Mouse (Mus musculus) left cerebral cortex, adult 9 months (tissue): Measurements from ENCODE around the gene Col19a1.

ENCODE experiments used
- DNase-seq, 2 experiments: peaks; one replicate each; pipeline ENCODE4 v3.0.0; 2022; ENCODE audit warnings: low spot score in 2 of 2

The Col19a1 gene

DNA sequence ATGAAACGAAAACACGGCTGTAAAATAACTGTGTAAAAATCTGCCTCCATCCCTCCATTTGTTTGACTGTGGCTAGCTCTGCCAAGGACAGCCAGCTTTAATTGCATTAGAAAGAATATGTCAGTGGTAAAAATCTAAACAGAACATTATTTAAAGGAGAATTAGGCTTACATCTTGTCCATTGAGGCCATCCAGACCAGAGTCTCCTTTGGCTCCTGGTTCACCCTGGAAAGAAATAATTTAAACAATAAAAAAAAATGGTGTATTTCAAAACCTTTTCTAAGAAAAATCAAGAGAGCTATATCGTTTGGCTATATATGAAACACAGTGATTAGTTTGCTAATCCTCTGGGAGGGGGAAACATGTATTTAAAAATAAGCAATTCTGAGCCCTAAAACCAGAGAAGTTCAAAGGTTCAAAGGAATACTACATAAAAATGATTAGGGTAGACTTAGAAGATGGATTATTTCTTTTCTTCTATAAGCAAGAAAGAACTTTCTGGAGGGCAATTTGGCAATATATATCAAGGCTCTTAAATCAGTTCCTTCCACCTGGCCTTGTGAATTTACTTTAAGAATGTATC is 125.9 kb downstream of the Col19a1 start:
- DNase-seq = no peak

DNA sequence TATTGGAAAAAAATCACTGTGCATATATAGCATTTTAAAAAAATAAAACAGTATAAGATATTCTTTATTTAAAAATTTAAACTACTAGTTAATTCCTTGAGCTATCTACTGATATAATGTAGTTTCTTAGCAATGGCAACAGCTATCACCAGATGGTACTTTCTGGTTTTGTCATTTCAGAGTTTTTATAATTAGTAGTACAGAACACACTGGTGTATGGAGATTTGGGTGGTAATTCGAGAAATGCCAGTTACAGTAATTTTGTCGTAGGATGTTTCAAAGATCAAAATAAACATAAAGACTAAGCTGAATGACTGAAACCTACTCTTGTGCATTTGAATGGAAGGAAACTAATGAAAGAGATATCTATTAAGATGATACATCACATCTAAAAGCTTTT is 129.3 kb downstream of the Col19a1 start:
- no peak for DNase-seq

DNA sequence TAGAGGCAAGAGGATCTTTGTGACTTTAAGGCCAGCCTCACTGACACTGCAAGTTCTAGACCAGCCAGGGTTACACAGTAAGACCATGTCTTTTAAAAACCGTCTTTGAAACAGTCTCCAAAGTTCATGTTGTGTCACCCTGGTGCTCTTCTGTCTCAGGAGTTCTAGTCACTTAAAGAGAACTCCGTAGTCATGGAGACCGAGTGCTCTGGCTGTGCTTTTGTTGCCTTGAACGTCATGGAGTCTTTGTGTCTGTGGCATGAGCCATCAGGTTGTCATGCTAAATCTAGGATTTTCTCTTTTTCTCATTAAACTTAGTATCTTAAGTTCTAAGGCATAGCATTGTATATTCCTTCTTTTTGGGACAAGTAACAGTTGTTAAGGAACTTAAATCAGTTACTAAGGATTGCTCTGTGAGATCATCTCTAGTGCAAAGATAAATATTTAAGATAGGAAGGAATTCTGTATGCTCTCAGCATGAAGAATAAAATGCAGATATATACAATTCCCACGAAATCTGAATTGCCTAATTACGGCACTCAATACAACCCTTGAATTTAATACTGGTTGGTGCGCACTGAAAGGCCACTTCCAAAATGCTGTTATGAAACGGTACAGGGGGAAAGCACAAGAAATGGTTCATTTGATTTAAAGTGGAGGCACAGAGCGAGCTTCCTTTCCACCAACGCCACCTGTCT is 134.6 kb downstream of the Col19a1 start:
- no peak for DNase-seq

DNA sequence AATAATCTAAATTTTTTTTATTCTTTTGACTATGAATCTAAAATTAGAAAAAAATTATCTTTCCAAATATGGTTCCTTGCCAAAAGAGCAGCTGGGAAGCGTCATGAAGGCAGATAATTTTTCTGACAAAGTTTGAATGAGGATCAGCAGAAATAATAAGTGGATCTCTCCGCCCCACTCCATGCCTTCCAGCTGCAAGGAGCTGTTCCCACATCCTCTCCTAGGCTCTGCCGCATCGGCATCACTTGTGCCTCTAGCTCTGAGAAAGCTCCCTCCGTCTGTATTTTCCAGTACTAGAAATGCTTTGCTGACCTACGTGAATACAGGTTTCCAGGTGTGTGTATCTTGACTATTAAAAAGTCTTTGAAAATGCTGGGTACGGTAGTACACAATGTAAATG is 135.1 kb downstream of the Col19a1 start:
- DNase-seq = peak in 1 of 2 experiments; percentile 15

DNA sequence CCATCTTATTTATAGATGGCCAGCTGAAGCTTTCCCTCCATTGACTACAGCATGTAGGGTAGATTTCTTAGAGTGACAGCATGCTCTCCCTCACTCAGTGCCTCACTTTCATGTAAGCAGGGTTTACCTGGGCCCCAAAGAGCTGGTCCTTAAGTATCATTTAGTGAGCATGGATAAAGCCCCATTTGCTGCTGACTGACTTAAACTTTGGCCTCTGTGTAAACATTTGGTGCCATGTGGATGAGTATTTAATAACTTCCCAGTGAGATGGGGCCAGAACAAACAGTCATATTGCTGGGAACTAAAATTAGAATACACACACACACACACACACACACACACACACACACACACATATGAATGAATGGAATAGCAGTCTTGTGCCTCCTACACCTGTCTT is 149.8 kb downstream of the Col19a1 start:
- no peak for DNase-seq

DNA sequence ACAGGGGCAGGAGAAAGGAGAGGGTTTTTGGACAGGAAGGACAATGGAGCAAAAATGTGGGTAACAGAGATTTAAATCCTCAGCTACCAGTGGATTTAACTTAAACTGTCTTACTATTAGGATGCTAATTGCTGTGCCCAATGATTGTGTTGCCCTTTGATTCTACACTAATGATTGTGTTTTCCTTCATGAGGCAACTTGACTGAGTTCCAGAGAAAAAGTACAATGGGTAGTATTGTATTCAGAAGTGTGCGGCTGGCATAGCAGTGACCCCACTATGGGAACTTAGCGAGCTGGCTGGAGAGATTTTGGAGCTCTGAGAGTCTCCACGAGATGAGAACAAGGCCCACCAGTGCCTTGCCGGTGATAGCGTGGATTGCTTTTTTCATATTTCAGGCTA is 159.0 kb downstream of the Col19a1 start:
- DNase-seq = no peak

DNA sequence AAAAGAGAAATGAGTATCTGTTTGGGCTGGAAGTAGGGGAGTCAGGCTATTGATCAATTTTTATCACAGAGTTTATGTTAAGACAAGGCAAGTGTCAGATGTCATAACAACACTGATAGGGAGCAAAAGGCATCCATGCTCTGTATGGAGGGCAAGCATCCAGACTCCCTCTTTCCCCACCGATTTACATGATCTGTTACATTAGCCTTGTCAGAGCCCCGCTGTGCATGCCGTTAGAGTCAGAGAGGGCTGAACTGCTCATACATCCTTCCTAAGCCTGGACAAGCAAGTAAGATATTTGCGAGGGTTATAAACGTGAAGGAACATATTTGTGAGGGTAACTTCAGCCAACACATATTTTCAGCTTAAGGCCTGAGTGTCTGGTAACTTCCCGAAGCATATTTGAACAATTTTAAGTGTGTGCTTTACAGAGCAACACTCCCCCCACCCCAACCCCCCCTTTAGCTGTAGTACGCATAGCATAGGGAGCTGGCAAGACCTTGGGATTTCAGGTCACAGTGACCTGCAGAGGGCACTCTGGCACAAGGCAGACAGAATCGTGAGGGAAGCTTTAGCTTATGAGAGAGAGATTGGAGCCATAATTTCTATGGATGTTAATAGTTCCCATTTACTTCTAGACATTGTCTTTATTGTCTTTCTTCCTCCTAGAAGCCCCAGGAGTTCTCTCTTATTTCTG is 209.0 kb downstream of the Col19a1 start:
- peak in 1 of 2 experiments; percentile 62 for DNase-seq

DNA sequence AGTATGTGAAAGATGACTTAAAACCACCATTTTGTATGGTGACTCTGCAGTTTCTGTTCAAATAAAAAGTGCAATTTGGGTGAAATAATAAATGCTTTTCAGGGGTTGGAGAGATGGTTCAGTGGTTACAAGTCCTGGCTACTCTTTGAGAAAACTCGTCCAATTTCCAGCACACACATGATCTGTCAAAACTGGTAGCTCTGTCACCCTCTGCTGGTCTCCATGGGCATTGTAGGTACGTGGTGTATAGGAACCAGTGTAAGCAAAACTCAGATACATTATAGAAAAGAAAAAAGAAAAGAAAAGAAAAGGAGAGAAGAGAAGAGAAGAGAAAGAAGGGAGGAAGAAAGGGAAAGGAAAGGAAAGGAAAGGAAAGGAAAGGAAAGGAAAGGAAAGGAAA is 212.4 kb downstream of the Col19a1 start:
- no peak for DNase-seq

DNA sequence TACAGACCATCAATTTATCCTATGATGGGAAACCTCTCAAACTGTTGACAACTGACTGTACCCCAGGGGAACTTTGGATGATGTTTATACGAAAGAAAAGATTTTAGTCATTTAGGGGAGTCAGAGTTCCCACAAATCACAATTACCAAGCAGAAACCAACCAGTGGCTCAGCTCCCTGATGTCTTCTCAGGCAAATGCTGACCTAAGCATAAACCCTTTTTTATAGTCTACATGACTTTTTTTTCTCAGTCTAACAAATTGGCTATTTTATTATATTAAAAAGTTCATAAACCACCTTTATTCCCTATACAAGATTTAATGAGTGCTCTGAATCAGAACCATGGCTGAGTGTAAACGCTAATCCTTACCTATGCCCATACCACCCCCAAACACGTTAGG is 213.6 kb downstream of the Col19a1 start:
- DNase-seq = no peak

DNA sequence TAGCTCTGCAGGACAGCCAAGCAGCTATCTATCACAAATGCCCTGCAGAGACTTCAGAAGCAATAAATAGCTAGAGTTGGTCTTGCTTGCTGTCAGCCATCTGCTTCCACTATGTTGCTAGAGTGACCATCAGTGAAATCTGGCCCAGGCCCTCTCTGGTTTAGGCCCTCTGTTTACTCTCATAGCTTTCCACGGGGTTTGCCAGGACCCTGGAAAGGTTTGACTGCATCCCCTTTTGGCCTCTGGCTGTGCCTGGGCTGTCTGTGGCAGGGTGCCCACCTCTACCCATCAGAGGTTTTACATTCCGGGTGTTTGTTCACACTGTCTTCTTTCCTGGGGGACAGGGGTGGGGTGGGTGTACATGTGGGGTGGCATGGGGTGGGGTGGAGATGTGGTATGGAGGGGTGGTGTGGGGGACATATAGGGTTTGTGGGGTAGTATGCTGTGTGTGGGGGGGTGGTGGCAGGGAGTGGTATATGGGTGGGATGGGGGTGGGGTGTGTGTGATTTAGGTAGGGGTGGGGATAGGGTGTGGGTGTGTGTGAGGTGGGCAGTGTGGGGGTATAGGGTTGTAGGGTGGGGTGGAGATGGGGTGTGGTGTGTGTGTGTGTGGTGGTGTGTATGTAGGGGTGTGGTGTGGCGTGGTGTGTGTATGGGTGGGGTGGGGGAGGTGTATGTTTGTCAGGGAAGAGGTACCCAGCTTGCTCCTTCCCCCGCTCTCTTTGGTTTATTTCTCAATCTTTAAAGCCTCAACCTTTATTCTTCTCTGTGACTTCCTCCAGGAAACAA is 214.6 kb downstream of the Col19a1 start:
- DNase-seq = no peak

DNA sequence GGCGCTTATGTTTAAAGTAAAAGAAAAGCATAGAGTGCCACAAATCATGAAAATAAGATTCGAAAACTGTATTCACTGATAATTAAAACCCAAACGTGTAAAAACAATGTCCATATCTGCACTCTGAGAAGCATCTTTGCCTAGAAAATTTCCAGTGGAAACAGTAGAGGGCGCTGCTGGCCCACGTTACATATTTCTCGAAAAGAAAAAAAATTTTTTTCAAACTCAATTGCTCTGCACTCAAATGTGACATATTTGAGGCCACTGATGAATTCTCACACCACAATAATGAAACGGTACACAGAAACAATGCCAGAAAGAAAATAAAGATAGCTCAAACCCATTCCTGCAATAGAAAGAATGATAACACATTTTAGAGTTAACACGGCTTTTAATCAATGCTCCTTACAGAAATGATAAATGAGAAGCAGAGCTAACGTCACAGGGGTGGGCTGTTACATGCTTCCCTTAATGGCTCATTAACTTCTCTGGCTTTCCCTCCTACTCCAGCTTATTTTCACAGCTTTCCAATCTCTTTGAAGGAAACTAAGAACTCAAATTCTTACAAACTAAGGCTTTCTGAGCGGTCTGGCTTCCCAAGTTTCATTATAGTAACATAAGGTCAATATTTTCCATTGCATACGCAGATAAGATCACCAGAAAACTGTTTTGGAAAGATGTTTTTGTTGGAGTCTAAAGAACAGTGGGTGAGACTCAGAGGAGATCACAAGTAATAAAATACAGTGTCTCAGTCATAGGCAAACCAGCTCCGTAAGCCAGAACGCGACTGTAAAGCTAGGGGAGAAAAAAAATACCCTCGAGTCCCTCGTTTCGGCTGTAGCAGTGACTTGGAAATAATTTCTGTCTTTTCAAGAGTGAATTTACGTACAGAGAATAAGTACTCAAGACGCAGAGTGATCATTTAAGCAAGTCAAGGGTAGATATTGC is 219.4 kb downstream of the Col19a1 start:
- peak in 1 of 2 experiments; percentile 32 for DNase-seq

DNA sequence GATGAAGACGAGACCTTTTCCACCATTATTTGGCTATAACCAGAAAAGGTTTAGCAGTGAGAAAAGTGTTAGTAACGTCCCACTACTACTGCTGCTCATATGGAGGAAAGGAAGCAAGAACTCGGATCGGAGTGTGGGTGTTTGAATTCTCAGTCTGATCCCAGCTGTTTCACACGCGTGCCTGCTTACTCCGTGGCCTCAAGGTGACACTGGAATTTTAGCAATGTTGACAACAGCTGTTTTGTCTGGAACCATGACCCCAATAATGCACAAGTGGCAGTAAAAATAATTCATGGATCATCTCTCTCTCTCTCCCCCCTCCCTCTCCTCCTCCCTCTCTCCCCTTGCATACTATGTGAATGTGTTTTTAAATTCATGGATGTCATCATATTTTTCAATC is 222.5 kb downstream of the Col19a1 start:
- no peak for DNase-seq

DNA sequence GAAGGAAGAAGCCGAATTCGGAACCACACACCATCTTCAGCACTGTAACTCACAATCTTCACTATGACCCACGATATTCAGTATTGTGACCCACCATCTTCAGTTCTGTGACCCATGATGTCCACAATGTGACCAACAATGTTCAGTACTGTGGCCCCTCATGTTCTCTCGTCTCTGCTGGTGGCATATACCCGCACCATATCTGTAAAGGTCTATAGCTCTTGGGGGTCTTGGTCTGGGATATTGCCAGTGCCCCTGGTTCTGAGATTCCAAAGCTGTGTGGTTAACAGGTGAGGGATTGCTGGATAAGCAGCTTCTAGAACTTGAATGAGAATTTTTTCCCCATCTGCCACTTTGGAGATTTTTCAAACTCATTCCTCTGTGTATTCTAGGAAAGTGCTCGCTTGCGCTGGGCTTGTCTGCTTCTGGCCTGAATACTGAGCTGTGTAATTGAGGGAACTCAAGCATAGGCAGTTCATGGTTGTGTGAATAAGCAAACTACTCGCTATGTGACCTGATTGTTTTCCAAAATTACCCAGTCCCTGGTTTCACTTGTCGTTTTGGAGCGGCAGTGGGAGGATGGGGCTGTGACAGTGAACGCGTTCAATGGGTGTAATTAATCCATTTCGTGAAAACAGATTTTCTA is 225.2 kb downstream of the Col19a1 start:
- peak in 1 of 2 experiments; percentile 15 for DNase-seq

DNA sequence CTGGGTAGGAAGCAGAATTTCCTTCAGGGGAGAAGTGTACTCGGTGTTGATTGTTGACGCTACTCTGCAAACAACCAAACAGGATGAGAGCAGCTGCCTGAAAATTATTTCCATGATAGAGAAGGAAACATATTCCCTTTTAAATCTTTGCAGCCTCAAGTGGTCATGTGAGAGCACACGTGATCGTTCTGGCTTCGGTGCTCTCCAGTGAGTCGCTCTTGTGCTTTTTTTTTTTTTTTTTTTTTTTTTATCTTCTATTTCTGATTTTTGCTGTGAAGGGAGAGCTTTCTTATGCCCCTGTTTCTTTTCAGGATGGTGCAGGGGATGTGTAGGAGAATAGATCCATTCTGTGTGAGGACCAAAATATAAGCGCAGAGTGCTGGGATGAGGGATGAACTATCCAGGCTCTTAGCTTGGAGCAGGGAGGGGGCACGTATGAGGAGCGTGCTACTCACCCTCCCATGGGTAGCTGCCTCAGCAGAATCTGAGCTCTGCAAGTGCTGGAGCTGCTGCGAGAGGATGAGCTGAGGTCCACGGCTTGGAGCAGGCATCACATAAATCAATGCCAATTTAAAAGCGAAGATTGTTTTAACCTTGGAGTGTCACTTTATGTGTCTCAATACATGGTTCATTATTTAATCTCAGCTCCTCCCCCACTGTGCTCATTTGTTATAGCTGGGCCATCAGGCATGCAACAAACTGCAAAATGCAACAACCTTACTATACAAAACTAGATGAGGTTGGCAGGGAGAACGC is 237.6 kb downstream of the Col19a1 start:
- DNase-seq = peak in 1 of 2 experiments; percentile 57

DNA sequence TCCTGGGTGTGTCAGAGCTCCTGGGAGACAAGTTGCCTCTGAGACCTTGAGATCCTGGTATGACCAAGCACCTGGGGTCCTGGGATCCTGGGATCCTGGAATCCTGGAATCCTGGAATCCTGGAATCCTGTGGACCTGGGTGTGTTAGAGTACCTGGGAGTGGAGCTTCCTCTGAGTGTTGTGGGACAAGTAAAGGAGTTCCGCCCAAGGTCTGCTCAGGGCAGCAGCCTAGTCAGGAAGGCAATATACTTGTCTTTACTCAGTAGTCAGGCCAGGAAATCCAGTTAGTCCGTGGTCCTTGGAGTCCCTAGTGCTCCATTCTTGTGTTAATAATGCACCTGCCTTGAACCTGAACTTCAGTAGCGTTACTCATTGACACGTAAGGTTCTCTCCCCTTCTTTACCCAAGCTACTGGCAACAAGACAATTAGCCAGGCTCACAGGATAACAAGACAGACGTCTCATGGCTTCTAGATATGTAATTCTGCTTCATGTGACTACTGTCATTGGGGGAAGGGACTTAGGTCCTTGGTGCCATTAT is 239.6 kb downstream of the Col19a1 start:
- no peak for DNase-seq

DNA sequence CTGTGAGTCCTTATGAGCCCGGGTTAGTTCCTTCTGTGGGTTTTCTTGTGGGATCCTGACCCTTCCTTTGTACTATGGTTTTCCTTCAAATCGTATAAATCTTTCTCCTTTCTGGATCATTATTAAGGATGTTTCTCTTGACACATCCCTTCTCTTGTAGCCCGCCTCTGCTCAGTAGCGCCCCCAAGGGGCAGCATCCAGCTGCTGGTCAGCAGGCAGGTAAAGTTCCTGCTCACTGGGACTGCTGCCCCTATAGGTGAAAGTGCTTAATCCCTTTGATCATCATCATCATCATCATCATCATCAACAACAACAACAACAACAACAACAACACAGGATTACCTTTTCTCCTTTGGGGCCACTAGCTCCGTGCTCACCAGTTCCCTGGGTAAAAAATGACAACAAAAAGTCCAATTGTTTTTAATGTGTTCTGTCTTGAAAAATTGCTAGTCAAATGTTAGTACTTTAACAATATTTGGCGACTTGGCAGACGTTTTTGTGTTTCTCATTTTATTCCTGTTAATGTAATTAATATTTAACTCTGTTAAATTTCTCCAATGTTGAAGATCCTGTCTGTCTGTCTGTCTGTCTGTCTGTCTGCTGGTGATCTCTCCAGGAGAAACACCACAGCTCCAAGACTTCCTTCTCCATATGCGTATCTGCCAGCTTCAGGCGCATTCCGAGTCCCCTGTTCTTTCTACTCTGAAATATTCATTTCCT is 249.6 kb downstream of the Col19a1 start:
- no peak for DNase-seq

DNA sequence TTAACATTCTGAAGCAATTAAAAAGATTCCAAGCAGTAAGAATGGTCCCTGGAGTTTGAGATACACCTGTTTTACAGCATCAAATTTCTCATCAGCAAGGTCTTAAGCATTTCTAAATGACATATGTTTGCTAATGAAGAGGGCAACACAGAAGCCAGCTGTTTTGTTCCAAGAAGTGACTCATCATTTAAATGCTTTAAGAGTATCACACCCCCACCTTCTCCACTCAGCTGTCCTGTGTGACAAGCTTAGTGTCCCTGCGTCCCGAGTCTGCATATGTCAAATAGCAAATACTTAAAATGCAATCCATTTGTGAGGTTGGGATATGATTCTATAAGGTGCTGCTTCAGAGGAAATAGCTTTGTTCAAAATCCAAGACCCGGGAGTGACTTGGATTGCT is 251.2 kb downstream of the Col19a1 start:
- DNase-seq = no peak

DNA sequence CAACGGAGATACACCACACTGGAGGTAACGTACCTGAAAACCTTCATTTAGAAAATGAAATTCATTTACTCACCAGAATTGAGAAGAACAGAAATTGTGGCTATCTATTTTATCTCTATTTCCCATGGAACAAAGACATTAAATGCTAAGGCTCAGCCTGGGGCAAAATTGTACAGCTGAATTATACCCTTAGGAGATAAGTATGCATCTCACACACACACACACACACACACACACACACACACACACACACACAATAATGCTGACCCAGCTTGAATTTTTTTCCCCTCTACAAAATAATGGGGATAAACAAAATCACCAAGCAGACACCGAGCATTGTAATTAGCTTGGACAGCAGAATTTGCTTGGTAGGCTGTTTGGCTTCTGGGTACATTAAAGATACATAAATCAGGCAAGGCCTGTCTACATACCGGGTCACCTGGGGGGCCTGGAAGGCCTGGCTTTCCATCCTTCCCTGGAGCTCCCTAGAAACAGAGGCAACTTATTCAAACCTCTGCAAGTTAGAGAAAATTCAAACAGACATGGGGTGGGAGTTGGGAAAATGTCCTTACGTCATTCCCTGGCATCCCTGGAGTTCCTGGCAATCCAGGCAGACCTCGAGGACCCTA is 270.2 kb downstream of the Col19a1 start:
- no peak for DNase-seq

DNA sequence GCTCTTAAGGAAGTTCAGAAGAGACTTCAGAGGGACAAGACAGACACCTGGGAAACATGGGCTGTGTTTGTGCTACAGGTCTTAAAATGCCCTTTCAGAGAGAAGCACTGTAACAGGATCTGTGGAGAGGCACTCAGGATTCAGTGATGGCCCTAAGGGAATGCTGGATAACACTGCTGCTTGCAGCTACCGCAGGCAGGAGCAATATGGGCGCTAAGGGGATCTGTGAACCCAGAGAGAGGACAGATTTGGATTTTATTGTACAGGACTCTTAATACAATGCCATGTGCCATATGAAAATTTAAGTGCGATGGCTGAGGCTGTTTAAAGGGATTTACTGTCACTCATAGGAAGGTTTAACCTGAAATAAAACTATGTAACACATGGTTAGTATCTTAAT is 270.8 kb downstream of the Col19a1 start:
- no peak for DNase-seq
